Mouse (Mus musculus) MEL (cell line): ENCODE results near the gene Prkcd. TPM values are rescaled to one million over a fixed set of nuclear protein-coding genes. Genes with fewer than 3 reads are reported as not detected.

ENCODE experiments used
- DNase-seq: peaks from one replicate; pipeline ENCODE4 v3.0.0; 2011; ENCODE audit warnings: low read depth, low spot score
- H3K27ac ChIP-seq: 2 replicates; pipeline ENCODE4 v1.5.1; 2012; ENCODE audit warnings: low read depth, mild to moderate bottlenecking, control low read depth, low read length, moderate library complexity; ENCODE audit not compliant: control insufficient read depth
- H3K27me3 ChIP-seq, 2 experiments: fragments of 150-350 bp in 1 of 2; sonication (generic) in 1 of 2; 2 replicates each; pipeline ENCODE4 v1.6.1; 2012; ENCODE audit warnings: low read length in 2 of 2, mild to moderate bottlenecking in 2 of 2, improper control_type of control experiment in 1 of 2, moderate library complexity in 1 of 2; ENCODE audit not compliant: insufficient read depth in 2 of 2, control insufficient read depth in 1 of 2
- H3K36me3 ChIP-seq, 2 experiments: 2 replicates each; pipeline ENCODE4 v1.6.1; 2012 to 2014; ENCODE audit warnings: low read length in 2 of 2, improper control_type of control experiment in 1 of 2, inconsistent platforms in 1 of 2, mild to moderate bottlenecking in 1 of 2; ENCODE audit not compliant: insufficient read depth in 2 of 2, control insufficient read depth in 1 of 2
- H3K4me1 ChIP-seq, 2 experiments: fragments of 150-350 bp in 1 of 2; sonication (generic) in 1 of 2; 2 replicates each; pipeline ENCODE4 v1.6.1; 2012; ENCODE audit warnings: low read length in 2 of 2, improper control_type of control experiment in 1 of 2, mild to moderate bottlenecking in 1 of 2; ENCODE audit not compliant: insufficient read depth in 2 of 2, control insufficient read depth in 1 of 2
- H3K4me3 ChIP-seq, 2 experiments: fragments of 150-350 bp in 1 of 2; sonication (generic) in 1 of 2; 2 replicates each; pipeline ENCODE4 v1.5.1; 2012; ENCODE audit warnings: low read depth in 2 of 2, low read length in 2 of 2, mild to moderate bottlenecking in 2 of 2, moderate library complexity in 2 of 2, control low read depth in 1 of 2, improper control_type of control experiment in 1 of 2; ENCODE audit not compliant: control insufficient read depth in 1 of 2, insufficient read depth in 1 of 2
- H3K79me2 ChIP-seq: 2 replicates; pipeline ENCODE4 v1.6.1; 2012; ENCODE audit warnings: mild to moderate bottlenecking, low read length, moderate library complexity; ENCODE audit not compliant: control insufficient read depth, poor library complexity, insufficient read depth
- H3K9ac ChIP-seq: 2 replicates; pipeline ENCODE4 v1.6.1; 2012; ENCODE audit warnings: low read depth, mild to moderate bottlenecking, control low read depth, low read length, moderate library complexity; ENCODE audit not compliant: control insufficient read depth, poor library complexity, severe bottlenecking
- H3K9me3 ChIP-seq: fragments of 150-350 bp; sonication (generic); replicated peaks from 2 replicates; pipeline ENCODE4 v1.6.1; 2012; ENCODE audit warnings: mild to moderate bottlenecking, low read length, improper control_type of control experiment, moderate library complexity; ENCODE audit not compliant: insufficient read depth
- BHLHE40 ChIP-seq: IDR thresholded peaks from 2 replicates; pipeline ENCODE4 v1.6.1; 2012; ENCODE audit warnings: low read depth, mild to moderate bottlenecking, inconsistent platforms, low read length, improper control_type of control experiment, borderline replicate concordance
- CTCF ChIP-seq, 3 experiments: IDR thresholded peaks in 2 of 3; conservative IDR thresholded peaks in 1 of 3; 2 replicates each; pipeline ENCODE4 v1.5.1; 2011 to 2012; ENCODE audit warnings: low read length in 3 of 3, low read depth in 2 of 3, mild to moderate bottlenecking in 2 of 3, improper control_type of control experiment in 1 of 3, inconsistent platforms in 1 of 3, mixed read lengths in 1 of 3, moderate library complexity in 1 of 3; ENCODE audit not compliant: control insufficient read depth in 1 of 3, insufficient read depth in 1 of 3, poor library complexity in 1 of 3, severe bottlenecking in 1 of 3
- E2F4 ChIP-seq: IDR thresholded peaks from 2 replicates; pipeline ENCODE4 v1.6.1; 2011; ENCODE audit warnings: low read depth, low read length, improper control_type of control experiment, borderline replicate concordance
- ELF1 ChIP-seq: IDR thresholded peaks from 2 replicates; pipeline ENCODE4 v1.6.1; 2014; ENCODE audit warnings: low read depth, mild to moderate bottlenecking, inconsistent platforms, low read length, improper control_type of control experiment, moderate library complexity
- EP300 ChIP-seq, 2 experiments: IDR thresholded peaks; 2 replicates each; pipeline ENCODE4 v1.6.1; 2011; ENCODE audit warnings: improper control_type of control experiment in 2 of 2, low read length in 2 of 2, low read depth in 1 of 2, mild to moderate bottlenecking in 1 of 2
- ETS1 ChIP-seq: IDR thresholded peaks from 2 replicates; pipeline ENCODE4 v1.6.1; 2012; ENCODE audit warnings: low read depth, mild to moderate bottlenecking, inconsistent platforms, low read length, improper control_type of control experiment, moderate library complexity
- GABPA ChIP-seq: IDR thresholded peaks from 2 replicates; pipeline ENCODE4 v1.6.1; 2012; ENCODE audit warnings: low read depth, mild to moderate bottlenecking, inconsistent platforms, low read length, improper control_type of control experiment, moderate library complexity
- GATA1 ChIP-seq: IDR thresholded peaks from 2 replicates; pipeline ENCODE4 v1.6.1; 2011; ENCODE audit warnings: low read depth, low read length, improper control_type of control experiment
- MAX ChIP-seq: IDR thresholded peaks from 2 replicates; pipeline ENCODE4 v1.6.1; 2011; ENCODE audit warnings: low read length, improper control_type of control experiment
- MXI1 ChIP-seq: IDR thresholded peaks from 2 replicates; pipeline ENCODE4 v1.6.1; 2011; ENCODE audit warnings: mild to moderate bottlenecking, low read depth, low read length, improper control_type of control experiment
- MYB ChIP-seq: IDR thresholded peaks from 2 replicates; pipeline ENCODE4 v1.6.1; 2011; ENCODE audit warnings: mild to moderate bottlenecking, low read depth, low read length, improper control_type of control experiment
- MYC ChIP-seq: IDR thresholded peaks from 2 replicates; pipeline ENCODE4 v1.6.1; 2011; ENCODE audit warnings: low read depth, mild to moderate bottlenecking, low read length, improper control_type of control experiment, moderate library complexity
- NRF1 ChIP-seq: IDR thresholded peaks from 2 replicates; pipeline ENCODE4 v1.6.1; 2014; ENCODE audit warnings: low read depth, mild to moderate bottlenecking, inconsistent platforms, low read length, improper control_type of control experiment, moderate library complexity; ENCODE audit not compliant: poor library complexity, insufficient read depth, severe bottlenecking
- POLR2A ChIP-seq, 2 experiments: IDR thresholded peaks; 2 replicates each; pipeline ENCODE4 v1.6.1; 2011 to 2012; ENCODE audit warnings: low read length in 2 of 2, mild to moderate bottlenecking in 2 of 2, control low read depth in 1 of 2, improper control_type of control experiment in 1 of 2, low read depth in 1 of 2, moderate library complexity in 1 of 2; ENCODE audit not compliant: control insufficient read depth in 1 of 2, insufficient read depth in 1 of 2, poor library complexity in 1 of 2
- POLR2AphosphoS2 ChIP-seq: IDR thresholded peaks from 2 replicates; pipeline ENCODE4 v1.6.1; 2011; ENCODE audit warnings: low read length, improper control_type of control experiment
- POLR2AphosphoS5 ChIP-seq: IDR thresholded peaks from 2 replicates; pipeline ENCODE4 v1.6.1; 2012; ENCODE audit warnings: low read depth, borderline replicate concordance, mild to moderate bottlenecking, inconsistent platforms, low read length, moderate library complexity, mixed read lengths
- SMC3 ChIP-seq: IDR thresholded peaks from 2 replicates; pipeline ENCODE4 v1.6.1; 2011; ENCODE audit warnings: low read depth, low read length, improper control_type of control experiment
- USF1 ChIP-seq: IDR thresholded peaks from 2 replicates; pipeline ENCODE4 v1.6.1; 2014; ENCODE audit warnings: low read depth, mild to moderate bottlenecking, inconsistent platforms, low read length, improper control_type of control experiment, moderate library complexity
- USF2 ChIP-seq, 2 experiments: IDR thresholded peaks; 2 replicates each; pipeline ENCODE4 v1.6.1; 2011 to 2012; ENCODE audit warnings: improper control_type of control experiment in 2 of 2, low read length in 2 of 2, borderline replicate concordance in 1 of 2, inconsistent platforms in 1 of 2, low read depth in 1 of 2, mild to moderate bottlenecking in 1 of 2; ENCODE audit not compliant: insufficient read depth in 1 of 2
- ZC3H11A ChIP-seq: IDR thresholded peaks from 2 replicates; pipeline ENCODE4 v1.6.1; 2012; ENCODE audit warnings: low read depth, mild to moderate bottlenecking, inconsistent platforms, low read length, improper control_type of control experiment
- polyA plus RNA-seq, 2 experiments: library from polyadenylated mRNA; stranded (reverse) in 1 of 2; unstranded in 1 of 2; fragments of >175 nt in 1 of 2; fragments of >200 nt in 1 of 2; gene quantifications; 2 replicates each; pipeline versions ENCODE4 v1.2.1 to v1.2.4; 2012; ENCODE audit warnings: low replicate concordance in 2 of 2, low read depth in 1 of 2; ENCODE audit not compliant: insufficient read length in 2 of 2, insufficient read depth in 1 of 2, missing spikeins in 1 of 2
- total RNA-seq: library from RNA; depleted of rRNA; stranded (reverse); fragments of 300-350 nt; gene quantifications from 2 replicates; pipeline ENCODE4 v1.2.3, GENCODE M21; 2012

The Prkcd gene
- total and polyA plus RNA-seq, 3 experiments = 33.9 to 72.7 TPM; not detected in 1

DNA sequence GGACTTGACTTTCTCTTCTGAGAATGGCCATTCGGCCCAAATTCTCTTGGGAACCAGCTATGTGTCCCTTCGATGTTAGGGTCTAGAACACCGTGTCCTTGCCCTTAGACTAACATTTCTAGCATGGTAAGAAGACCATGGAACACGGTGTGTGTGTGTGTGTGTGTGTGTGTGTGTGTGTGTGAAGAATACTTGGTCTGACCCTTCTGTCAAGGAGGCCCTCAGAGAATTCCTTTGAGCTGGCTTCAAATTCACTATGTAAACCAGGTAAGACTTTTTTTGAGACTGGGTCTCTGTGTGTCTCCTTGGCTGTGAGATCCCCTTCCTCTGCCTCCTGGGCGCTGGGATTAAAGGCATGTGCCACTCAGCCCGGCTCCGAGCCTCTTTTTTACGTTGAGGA is 3.5 kb downstream of the Prkcd start:
- Histone ChIP-seq H3K9me3 (no peaks in the 10 kb centered on the region), H3K79me2 (peaks cover 22% of the 10 kb centered on the region), H3K9ac (no peak overlapping the region), H3K27ac (no peak overlapping the region), H3K27me3 (no peaks in the 10 kb centered on the region), H3K36me3 (peaks cover 0 to 10% of the 10 kb centered on the region in 2 experiments; a peak in 2 of 4 replicates), H3K4me1 (peaks cover 13 to 32% of the 10 kb centered on the region in 2 experiments), H3K4me3 (no peak overlapping the region)
- DNase-seq = no peak
- TF ChIP-seq E2F4 (no peak), MYB (no peak), MAX (no peak)

DNA sequence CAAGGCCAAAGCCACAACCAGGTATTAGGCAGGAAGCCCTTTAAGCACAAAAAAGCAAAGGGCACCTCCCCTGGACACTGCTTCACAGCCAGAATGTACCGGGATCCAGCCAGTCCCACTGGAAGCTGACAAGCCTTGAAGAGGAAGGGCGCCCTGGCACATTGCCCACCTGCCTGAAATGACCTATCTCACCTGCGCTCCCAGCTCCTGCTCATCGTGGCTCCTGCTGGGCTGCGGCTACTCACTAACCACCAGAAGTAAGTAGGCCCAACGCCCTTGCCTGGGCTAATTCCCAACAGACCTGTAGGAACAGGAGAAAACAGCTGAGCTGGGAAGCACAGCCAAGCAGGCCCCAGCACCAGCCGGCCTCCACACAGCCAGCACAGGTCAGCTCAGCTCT is 3.9 kb downstream of the Prkcd start:
- peaks cover 0 to 9% of the 10 kb centered on the region in 2 experiments; a peak in 2 of 4 replicates for H3K36me3 ChIP-seq
- no peak overlapping the region for H3K9ac ChIP-seq
- H3K9me3 ChIP-seq = no peaks in the 10 kb centered on the region
- DNase-seq = no peak
- H3K27me3 ChIP-seq = no peaks in the 10 kb centered on the region
- no peak overlapping the region for H3K4me3 ChIP-seq
- H3K27ac ChIP-seq = no peak overlapping the region
- H3K4me1 ChIP-seq = peaks cover 13 to 31% of the 10 kb centered on the region in 2 experiments
- no peak for TF ChIP-seq GATA1
- no peak for TF ChIP-seq ELF1
- TF ChIP-seq CTCF (IDR thresholded peaks at IDR 0.05 in 2 of 3, conservative IDR thresholded peaks at IDR 0.05 in 1 of 3; ENCODE audit: control insufficient read depth in 1 of 3, insufficient read depth in 1 of 3, low read depth in 2 of 3, low read length in 3 of 3, poor library complexity in 1 of 3, severe bottlenecking in 1 of 3) = no peak
- no peak for TF ChIP-seq SMC3
- no peak for TF ChIP-seq BHLHE40
- no peak for TF ChIP-seq POLR2AphosphoS5
- TF ChIP-seq POLR2A (IDR thresholded peaks at IDR 0.05; ENCODE audit: control insufficient read depth in 1 of 2, insufficient read depth in 1 of 2, low read depth in 1 of 2, low read length in 2 of 2, poor library complexity in 1 of 2) = no peak
- TF ChIP-seq POLR2AphosphoS2 = no peak
- no peak for TF ChIP-seq USF1
- TF ChIP-seq ETS1 = no peak
- TF ChIP-seq GABPA = no peak
- no peak for TF ChIP-seq MXI1
- TF ChIP-seq ZC3H11A = no peak
- TF ChIP-seq USF2 (IDR thresholded peaks at IDR 0.05; ENCODE audit: borderline replicate concordance in 1 of 2, insufficient read depth in 1 of 2, low read depth in 1 of 2, low read length in 2 of 2) = no peak
- TF ChIP-seq MYC = no peak
- no peak for TF ChIP-seq NRF1
- no peak for TF ChIP-seq EP300 (IDR thresholded peaks at IDR 0.05; ENCODE audit: low read depth in 1 of 2, low read length in 2 of 2)
- TF ChIP-seq, all 39 proteins: peak for 0
- H3K79me2 ChIP-seq = peaks cover 22% of the 10 kb centered on the region
